Mouse (Mus musculus): ENCODE results near the gene Serpina3m. TPM values are rescaled to one million over a fixed set of nuclear protein-coding genes. Genes with fewer than 3 reads are reported as not detected.

The Serpina3m gene
- polyA plus RNA-seq (2012; rRNA removed) = not detected in 2 replicates

GRCm38 (mm10) chr12:104338226-104338625 is at the start of gene Serpina3m, which contains the start of gene Serpina3k:
Gene Serpina3m, plus strand, starts transcription at chr12:104338486.
Gene Serpina3k, plus strand, starts transcription at chr12:104338486.

GRCm38 (mm10) chr12:104314253-104314652 is 24.0 kb upstream of the Serpina3m start, which contains the start of gene Serpina3j:
Gene Serpina3j, plus strand, starts transcription at chr12:104314553.

GRCm38 (mm10) chr12:104406454-104406885 is 68.2 kb downstream of the Serpina3m start, which contains the start of gene Serpina3n:
Gene Serpina3n, plus strand, starts transcription at chr12:104406729.

Other genes with a start within 250 kb of the Serpina3m start
- not detected in 2 replicates for gene Serpina5, start 237.4 kb upstream of the Serpina3m start, polyA plus RNA-seq (2012; rRNA removed)
- gene Serpina3a, start 225.8 kb upstream of the Serpina3m start, polyA plus RNA-seq (2012; rRNA removed) = not detected in 2 replicates
- not detected in 2 replicates for gene Serpina3b, start 210.5 kb upstream of the Serpina3m start, polyA plus RNA-seq (2012; rRNA removed)
- not detected in 2 replicates for gene Serpina3c, start 184.6 kb upstream of the Serpina3m start, polyA plus RNA-seq (2012; rRNA removed)
- gene Serpina3f, start 123.9 kb upstream of the Serpina3m start, polyA plus RNA-seq (2012; rRNA removed) = 0.15 and 0.25 TPM in 2 replicates
- 0.25 and 0.68 TPM in 2 replicates for gene Serpina3g, start 102.2 kb upstream of the Serpina3m start, polyA plus RNA-seq (2012; rRNA removed)
- gene Serpina3i, start 75.4 kb upstream of the Serpina3m start, polyA plus RNA-seq (2012; rRNA removed) = 0.05 and 0.07 TPM in 2 replicates
- not detected in 2 replicates for gene Serpina3j, start 23.9 kb upstream of the Serpina3m start, polyA plus RNA-seq (2012; rRNA removed)
- not detected in 2 replicates for gene Serpina3k, start within 50 bp of the Serpina3m start, polyA plus RNA-seq (2012; rRNA removed)
- not detected in 2 replicates for gene Serpina3n, start 68.2 kb downstream of the Serpina3m start, polyA plus RNA-seq (2012; rRNA removed)
- gene Gsc, start 134.8 kb downstream of the Serpina3m start, polyA plus RNA-seq (2012; rRNA removed) = 1.2 and 13.8 TPM in 2 replicates

Data from central nervous system, embryonic 11.5 days (tissue).